9 mouse cellular contexts compared by ENCODE assay signal in the genomic region with DNA sequence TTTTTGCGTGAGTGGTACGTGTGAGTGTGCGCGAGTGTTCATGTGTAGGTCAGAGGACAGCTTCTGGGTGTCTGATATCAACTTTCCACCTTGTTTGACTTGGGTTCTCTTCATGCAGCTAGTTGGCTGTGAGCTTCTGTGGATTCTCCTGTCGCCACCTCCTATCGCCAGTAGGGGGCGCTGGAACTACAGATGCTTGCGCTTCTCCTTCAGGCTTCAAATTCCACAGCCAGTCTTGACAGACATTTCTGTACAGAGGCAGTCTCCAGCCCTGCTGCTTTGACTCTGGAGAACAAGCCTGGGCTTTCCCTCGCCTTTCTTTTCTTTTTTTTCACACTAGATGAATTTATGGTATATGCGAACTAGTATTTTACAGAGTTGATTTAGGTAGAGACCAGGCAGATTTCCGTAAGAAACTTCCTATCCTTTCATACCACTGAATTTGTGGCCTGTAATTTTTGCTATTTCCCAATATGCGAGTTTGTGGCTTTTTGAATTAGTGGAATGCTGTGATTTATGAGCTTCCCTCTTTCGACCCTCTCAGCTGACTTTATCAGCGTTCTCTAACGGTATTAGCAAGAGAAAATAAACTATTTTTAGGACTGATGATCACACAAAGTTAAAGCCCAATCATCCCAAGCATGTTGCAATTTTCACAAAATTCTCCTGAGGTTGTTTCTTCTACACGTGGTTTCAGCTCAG.
DNase-seq lines count a peak whose midpoint lies in the region; ATAC-seq and TF ChIP-seq lines count a peak whose summit lies in the region.
"Had no signal": no experiment of that assay in that cellular context is flagged by ENCODE, and none has a peak within 500 bp of the region (broad histone marks: within the 10 kb centered on the region; RNA-seq: fewer than 3 reads in every experiment).

No protein-coding gene starts in this region.

- no peak overlapping the region for H3K4me2 ChIP-seq in embryonic facial prominence, embryonic 14.5 days (ENCODE audit: low read depth, low read length)
- no peak overlapping the region for H3K4me2 ChIP-seq in heart, postnatal 0 days (ENCODE audit: low read depth, low read length)
- H3K4me2 ChIP-seq: neural tube, embryonic 12.5 days had no signal

- no peak overlapping the region for H3K9ac ChIP-seq in embryonic facial prominence, embryonic 14.5 days (ENCODE audit: low read depth, low read length)
- H3K9ac ChIP-seq in heart, postnatal 0 days (replicated peaks; ENCODE audit: low read depth, low read length): no peak overlapping the region
- H3K9ac ChIP-seq: neural tube, embryonic 12.5 days had no signal

- H3K4me1 ChIP-seq in bone marrow macrophage, adult 2 months (ENCODE audit: control insufficient read depth, insufficient read depth, low read length): peaks cover 9% of the 10 kb centered on the region
- H3K4me1 ChIP-seq in embryonic facial prominence, embryonic 14.5 days (ENCODE audit: control insufficient read depth, insufficient read depth, low read length): no peaks in the 10 kb centered on the region
- peaks cover 4% of the 10 kb centered on the region; the same call in 1 of the 2 replicates for H3K4me1 ChIP-seq in heart, postnatal 0 days (ENCODE audit: control insufficient read depth, insufficient read depth)
- H3K4me1 ChIP-seq: neural tube, embryonic 12.5 days had no signal

- H3K9me3 ChIP-seq in embryonic facial prominence, embryonic 14.5 days (ENCODE audit: control insufficient read depth, low read length): no peaks in the 10 kb centered on the region
- H3K9me3 ChIP-seq in heart, postnatal 0 days (replicated peaks; ENCODE audit: control insufficient read depth, low read length): no peaks in the 10 kb centered on the region
- H3K9me3 ChIP-seq: neural tube, embryonic 12.5 days had no signal

- H3K27me3 ChIP-seq in embryonic facial prominence, embryonic 14.5 days (replicated peaks; ENCODE audit: control insufficient read depth, insufficient read depth, low read length): no peaks in the 10 kb centered on the region
- no peaks in the 10 kb centered on the region for H3K27me3 ChIP-seq in heart, postnatal 0 days (ENCODE audit: control insufficient read depth, insufficient read depth, low read length)
- H3K27me3 ChIP-seq: neural tube, embryonic 12.5 days had no signal

- ATAC-seq in CD4-positive, CD25-positive, alpha-beta regulatory T cell, adult 4 months: no peak
- peak; percentile 41; the same call in 1 of the 2 replicates for ATAC-seq in embryonic facial prominence, embryonic 14.5 days (ENCODE audit: low read depth)
- ATAC-seq in heart, postnatal 0 days (ENCODE audit: insufficient read depth, low read depth): peak; percentile 51; the same call in 1 of the 2 replicates
- ATAC-seq in megakaryocyte progenitor cell, adult 5-6 weeks (replicated peaks; ENCODE audit: poor library complexity): peak; percentile 39; the same call in 1 of the 2 replicates

- no peak overlapping the region for H3K27ac ChIP-seq in bone marrow macrophage, adult 2 months (ENCODE audit: insufficient read depth, low read depth, low read length)
- H3K27ac ChIP-seq in embryonic facial prominence, embryonic 14.5 days (replicated peaks; ENCODE audit: low read depth, low read length): no peak overlapping the region
- no peak overlapping the region for H3K27ac ChIP-seq in heart, postnatal 0 days (ENCODE audit: low read depth)
- H3K27ac ChIP-seq: neural tube, embryonic 12.5 days had no signal

- peak; percentile 51 for DNase-seq in CD4-positive, CD25-positive, alpha-beta regulatory T cell, adult 2 months (ENCODE audit: low read depth, low spot score)
- peak; percentile 90 for DNase-seq in embryonic facial prominence, embryonic 14.5 days (ENCODE audit: low spot score)
- DNase-seq in heart, postnatal 0 days (ENCODE audit: low spot score): peak; percentile 63
- DNase-seq in layer of hippocampus, postnatal 10 days (ENCODE audit: low spot score in 2 of 2): peak; percentile 85 to 87
- peak; percentile 16 to 65 for DNase-seq in spleen, postnatal 10 days (ENCODE audit: low spot score in 2 of 2)

- WGBS in embryonic facial prominence, embryonic 14.5 days: 30% methylated on average over 16 of the region's 16 CpGs
- 26% methylated on average over 16 of the region's 16 CpGs for WGBS in heart, postnatal 0 days

- H3K36me3 ChIP-seq in embryonic facial prominence, embryonic 14.5 days (ENCODE audit: control insufficient read depth, insufficient read depth, low read length): no peaks in the 10 kb centered on the region
- H3K36me3 ChIP-seq in heart, postnatal 0 days (replicated peaks; ENCODE audit: control insufficient read depth, insufficient read depth, low read length): no peaks in the 10 kb centered on the region
- H3K36me3 ChIP-seq: neural tube, embryonic 12.5 days had no signal

- no peak overlapping the region for H3K4me3 ChIP-seq in bone marrow macrophage, adult 2 months (ENCODE audit: insufficient read depth, low read length)
- no peak overlapping the region for H3K4me3 ChIP-seq in embryonic facial prominence, embryonic 14.5 days (ENCODE audit: low read depth, low read length)
- H3K4me3 ChIP-seq in heart, postnatal 0 days (ENCODE audit: low read depth, low read length): no peak overlapping the region
- H3K4me3 ChIP-seq: neural tube, embryonic 12.5 days had no signal

- peak; percentile 97 for TF ChIP-seq CTCF in bone marrow macrophage, adult 2 months (IDR thresholded peaks at IDR 0.05; ENCODE audit: low read depth, low read length)
- TF ChIP-seq CTCF in heart, postnatal 0 days (IDR thresholded peaks at IDR 0.05; ENCODE audit: low read depth): peak; percentile 91

- no peak for TF ChIP-seq POLR2A in bone marrow macrophage, adult 2 months (IDR thresholded peaks at IDR 0.05; ENCODE audit: borderline replicate concordance, low read depth, low read length)

- TF ChIP-seq EP300 in heart, postnatal 0 days (IDR thresholded peaks at IDR 0.05; ENCODE audit: low read depth): no peak
